Mouse (Mus musculus) myocyte (in vitro differentiated cells): Measurements from ENCODE around the gene Hcfc2.

Experiments used
- CEBPB ChIP-seq: IDR thresholded peaks from 2 replicates; pipeline ENCODE4 v1.6.1; 2011; ENCODE audit warnings: mild to moderate bottlenecking, moderate library complexity; ENCODE audit not compliant: poor library complexity, insufficient read depth, severe bottlenecking
- MAX ChIP-seq: IDR thresholded peaks from one replicate; pipeline ENCODE4 v1.6.1; 2011; ENCODE audit warnings: low read depth, mild to moderate bottlenecking, control low read depth
- POLR2A ChIP-seq: IDR thresholded peaks from one replicate; pipeline ENCODE4 v1.6.1; 2011; ENCODE audit warnings: low read depth, mild to moderate bottlenecking, control low read depth, moderate library complexity; ENCODE audit not compliant: insufficient read length
- POLR2AphosphoS2 ChIP-seq: IDR thresholded peaks from one replicate; pipeline ENCODE4 v1.6.1; 2011; ENCODE audit warnings: low read depth, control low read depth; ENCODE audit not compliant: insufficient read length
- SRF ChIP-seq: IDR thresholded peaks from one replicate; pipeline ENCODE4 v1.6.1; 2011; ENCODE audit warnings: low read depth; ENCODE audit not compliant: control insufficient read depth, insufficient read length
- USF1 ChIP-seq: IDR thresholded peaks from one replicate; pipeline ENCODE4 v1.6.1; 2011; ENCODE audit warnings: low read depth, mild to moderate bottlenecking, control low read depth, moderate library complexity

- TF ChIP-seq POLR2A (no peak), USF1 (no peak), MAX (no peak), CEBPB (no peak), SRF (no peak), POLR2AphosphoS2 (no peak)
These were observed 606 bp downstream of the Hcfc2 start for GRCm38 (mm10) chr10:82696453-82697079.
